Mouse (Mus musculus) cerebellum, adult 9-11 months (tissue): Measurements from ENCODE around the gene Atxn7l1.
"Not testable (repeated sequence)": the region's sequence is repeated elsewhere in the genome, so short reads cannot be mapped to it uniquely, and the experiment has no call there.

Experiments used
- DNase-seq: peaks from one replicate; pipeline ENCODE4 v3.0.0; 2022

Gene Atxn7l1

DNA sequence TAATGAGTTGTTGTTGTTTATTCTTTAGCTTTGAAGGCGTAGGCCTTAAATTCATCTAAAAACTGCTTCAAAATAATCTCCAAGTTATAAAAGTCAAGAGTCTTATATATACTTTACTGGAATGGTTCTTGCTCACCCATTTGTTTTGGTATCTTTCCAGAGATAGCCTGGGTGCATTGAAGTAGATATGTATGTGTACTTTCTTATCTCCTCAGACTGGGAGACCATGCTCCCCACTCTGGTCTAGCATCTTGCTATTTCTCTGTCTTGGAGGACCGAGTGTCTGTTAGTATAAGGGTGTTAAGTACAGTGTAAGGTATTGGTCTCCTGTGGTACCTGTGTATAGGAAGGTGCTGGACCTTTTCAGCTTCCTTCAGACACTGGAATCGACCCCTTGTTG is 6.4 kb downstream of the Atxn7l1 start:
- no peak for DNase-seq

DNA sequence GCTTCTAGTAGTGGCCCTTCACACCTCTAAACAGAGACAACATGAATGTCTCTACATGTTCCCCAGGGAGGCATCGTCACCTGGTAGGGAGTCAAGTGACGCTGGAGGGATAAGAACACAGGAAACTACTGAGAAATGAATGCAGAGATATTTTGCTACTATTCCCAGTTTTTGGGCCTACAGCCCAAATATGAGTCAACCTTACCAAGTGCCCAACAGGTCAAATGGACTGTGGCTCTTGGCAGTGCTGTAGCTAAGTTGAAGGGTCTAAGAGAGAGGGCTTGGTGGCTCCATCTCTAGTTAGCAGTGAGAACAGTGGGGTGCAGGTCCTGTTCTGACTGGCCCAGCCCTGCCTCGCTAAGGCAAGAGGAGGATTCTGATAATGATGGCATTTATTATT is 7.2 kb downstream of the Atxn7l1 start:
- DNase-seq = no peak

DNA sequence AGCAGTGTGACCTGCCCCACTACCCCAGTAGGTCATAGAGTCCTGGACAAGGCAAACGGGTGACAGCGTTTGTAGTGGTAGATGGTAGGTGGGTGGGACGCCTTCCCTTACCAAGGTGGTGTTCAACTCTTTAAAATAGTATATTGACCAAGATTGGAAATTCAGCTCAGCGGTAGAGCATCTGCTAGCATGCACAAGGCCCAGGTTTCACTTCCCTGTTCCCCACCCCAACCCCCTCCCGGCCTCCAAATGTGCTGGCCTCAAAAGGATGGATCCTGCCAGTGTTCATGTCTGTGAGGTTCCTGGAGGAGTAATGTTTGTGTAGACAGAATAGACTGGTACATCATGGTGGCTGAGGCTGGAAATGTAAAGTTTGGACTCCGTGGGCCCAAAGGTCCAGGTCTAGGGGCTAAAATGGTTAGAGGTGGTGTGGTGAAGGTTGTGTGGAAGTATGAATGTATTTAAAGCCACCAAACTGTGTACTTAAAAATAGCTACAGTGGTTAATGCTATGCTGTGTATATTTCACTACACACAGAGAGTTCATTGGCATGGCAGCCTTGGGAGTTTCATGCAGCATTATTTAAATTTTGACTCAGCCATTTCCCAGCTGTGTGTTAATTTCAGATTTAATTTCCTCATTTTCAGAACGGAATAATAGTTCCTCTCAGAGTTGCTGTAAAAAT is 9.0 kb downstream of the Atxn7l1 start:
- DNase-seq = no peak

DNA sequence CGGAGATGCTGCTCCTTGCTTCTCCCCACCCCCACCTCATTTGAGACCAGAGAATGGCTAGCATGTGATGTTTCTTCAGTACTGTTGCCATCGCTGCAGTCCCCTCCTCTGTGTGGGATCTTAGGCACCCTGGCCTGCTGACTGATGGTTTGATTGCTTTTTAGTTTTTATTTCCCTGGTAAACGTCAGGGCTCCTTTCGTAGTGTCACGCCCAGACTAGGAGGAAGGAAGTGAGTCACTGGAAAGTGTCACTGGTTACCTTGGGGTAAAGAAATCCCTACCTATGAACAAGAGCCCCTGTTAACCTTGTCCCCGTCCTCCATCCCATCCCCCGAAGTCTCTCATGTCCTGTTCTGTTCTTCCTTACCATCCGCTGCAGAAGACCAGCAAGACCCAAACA is 10.8 kb downstream of the Atxn7l1 start:
- no peak for DNase-seq

DNA sequence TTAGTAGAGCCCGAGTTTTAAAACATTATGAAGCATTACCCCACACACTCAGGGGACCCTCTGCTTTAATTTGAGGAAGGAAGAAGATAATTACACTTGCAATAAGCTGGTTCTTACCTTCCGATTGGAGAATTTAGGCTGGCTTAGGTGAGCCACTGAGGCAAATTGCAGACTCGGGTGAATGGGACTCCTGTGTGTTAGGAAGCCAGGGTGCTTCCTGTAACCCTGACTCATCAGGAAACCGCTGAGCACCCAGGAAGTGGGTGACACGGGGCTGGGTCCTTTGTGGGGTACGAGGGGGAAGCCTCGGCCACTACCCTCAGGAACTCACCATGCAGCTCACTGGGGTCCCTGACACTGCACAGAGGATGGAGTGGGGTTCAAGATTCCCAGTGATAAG is 12.9 kb downstream of the Atxn7l1 start:
- no peak for DNase-seq

DNA sequence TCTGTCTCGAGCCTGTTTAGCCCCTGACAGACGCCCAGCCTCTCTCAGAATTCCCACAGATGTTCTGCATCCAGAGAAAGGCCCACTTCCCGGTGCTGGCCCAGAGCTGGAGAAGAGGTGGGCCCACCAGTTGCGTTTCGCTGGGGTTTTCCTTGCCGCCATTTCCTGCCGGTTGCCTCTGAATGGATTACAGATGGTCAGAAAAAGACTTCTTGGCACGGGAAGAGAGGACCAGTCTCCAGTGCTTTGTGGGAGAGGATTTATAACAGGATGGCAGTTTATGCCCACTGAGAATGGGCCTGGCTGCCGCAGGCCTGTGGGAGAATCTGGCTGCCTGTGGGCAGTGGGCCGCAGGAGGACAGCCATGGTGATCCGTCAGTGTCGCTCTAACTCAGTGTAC is 15.0 kb downstream of the Atxn7l1 start:
- DNase-seq = peak; percentile 66

DNA sequence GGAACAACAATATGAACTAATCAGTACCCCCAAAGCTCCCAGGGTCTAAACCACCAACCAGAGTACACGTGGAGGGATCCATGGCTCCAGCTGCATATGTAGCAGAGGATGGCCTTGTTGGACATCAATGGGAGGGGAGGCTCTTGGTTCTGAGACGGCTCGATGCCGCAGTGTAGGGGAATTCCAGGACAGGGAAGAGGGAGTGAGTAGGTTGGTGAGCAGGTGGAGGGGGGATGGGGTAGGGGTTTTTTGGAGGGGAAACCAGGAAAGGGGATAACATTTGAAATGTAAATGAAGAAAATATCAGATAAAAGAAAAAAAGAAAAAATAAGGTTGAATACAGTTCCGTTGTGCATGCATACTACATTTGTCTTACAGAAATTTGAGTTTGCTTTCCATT is 16.5 kb downstream of the Atxn7l1 start:
- not testable (repeated sequence) for DNase-seq

DNA sequence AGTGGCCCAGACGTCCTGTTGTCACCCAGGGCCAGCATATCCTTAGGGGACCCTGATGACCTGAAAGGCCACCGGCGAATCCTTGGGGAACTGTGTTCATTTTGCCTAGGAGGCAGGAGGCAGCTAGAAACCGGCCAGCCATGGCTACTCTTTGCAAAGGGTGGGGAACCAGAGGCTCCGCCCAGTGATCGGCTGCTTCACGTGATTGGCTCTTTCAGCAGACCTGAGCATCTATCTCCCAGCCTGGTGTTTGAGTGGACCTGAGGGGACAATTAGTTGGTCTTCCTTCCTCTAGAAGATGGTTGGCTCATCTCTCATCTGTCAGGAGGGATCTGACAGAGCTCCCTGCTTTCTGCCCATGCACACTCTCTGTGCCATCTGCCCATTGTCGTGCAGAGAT is 19.2 kb downstream of the Atxn7l1 start:
- peak; percentile 30 for DNase-seq

DNA sequence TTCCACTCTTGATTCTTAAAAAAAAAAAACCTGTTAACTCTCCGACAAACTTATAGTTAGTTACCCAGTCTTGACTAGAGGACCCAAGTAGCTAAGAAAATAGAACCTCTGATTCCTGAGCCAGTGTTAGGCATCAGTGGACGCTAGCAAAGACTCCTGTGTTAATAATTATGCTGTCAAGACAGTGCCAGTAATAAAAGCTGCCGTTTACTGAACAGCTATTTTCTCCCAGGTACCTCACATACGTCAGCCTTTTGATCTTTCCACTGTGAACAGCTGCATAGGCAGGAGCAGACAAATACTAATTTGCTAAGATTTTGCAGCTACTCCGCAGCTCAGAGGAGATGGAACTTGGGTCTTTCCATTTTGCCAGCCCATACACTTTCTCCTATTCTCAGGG is 20.1 kb downstream of the Atxn7l1 start:
- DNase-seq = no peak

DNA sequence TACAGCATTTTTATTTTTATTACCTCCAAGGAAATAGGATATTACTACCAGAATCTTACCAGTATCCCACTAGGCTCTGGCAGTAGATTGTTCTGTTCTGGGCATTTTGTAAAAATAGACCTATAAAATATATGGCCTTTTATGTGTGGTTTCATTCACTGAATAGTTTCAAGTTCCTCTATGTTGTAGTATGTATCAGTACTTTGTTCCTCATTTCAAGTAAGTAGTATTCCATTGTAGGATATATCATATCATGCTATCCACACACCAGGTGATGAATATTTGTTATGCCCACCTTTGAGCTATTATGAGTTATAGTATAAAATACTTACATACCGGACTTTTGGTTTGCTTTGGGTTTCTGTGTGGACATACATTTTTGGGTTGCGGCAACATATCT is 21.0 kb downstream of the Atxn7l1 start:
- no peak for DNase-seq

DNA sequence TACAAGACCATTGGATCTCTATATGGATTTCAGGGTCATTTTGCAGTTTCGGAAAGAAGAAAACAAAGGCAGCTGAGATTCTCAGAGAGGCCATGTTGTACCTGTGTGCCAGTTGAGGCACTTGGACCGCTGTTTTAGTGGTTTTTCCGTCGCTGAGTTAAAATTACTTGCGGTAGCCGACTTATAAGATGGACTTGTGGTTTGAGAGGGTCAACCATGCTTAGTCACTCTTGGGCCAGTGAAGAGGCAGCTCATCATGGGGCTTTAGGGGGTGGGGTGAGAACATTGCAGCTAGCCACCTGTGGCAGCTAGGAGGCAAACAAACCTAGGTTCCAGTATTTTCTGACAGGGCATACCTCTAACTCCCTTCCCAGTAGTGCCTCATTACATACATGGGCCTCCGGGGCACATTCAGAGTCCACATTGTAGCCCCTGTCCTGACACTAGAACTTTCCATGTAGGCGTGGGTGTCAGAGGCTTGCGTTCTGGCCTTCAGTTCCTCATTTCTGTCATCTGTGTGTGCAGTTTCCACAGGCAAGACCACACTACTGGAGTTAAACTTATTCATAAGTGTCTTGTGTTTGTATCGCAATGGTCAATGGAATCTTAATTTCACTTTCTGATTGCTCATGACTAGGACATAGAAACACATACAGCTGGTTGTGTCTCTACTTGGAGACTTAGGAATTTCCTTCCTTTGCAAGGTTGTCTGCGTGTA is 22.4 kb downstream of the Atxn7l1 start:
- no peak for DNase-seq

DNA sequence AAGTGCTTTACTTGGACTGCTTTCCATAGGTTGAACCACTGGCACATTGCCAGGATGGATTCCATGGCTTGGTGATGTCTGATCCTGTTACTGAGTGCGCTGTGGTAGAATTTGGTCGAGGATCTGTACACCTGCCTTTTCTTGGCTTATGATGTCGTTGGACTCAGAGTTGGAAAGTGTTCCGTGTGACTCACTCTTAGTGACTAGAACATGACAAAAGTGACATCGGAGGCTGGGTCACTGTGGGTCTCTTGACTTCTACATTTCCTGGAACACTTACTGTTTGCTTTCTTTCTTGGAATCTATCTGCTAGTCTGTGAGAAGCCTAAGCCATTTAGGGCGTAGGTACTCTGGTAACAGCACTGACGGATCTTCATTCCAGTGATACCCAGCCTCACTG is 23.3 kb downstream of the Atxn7l1 start:
- no peak for DNase-seq

DNA sequence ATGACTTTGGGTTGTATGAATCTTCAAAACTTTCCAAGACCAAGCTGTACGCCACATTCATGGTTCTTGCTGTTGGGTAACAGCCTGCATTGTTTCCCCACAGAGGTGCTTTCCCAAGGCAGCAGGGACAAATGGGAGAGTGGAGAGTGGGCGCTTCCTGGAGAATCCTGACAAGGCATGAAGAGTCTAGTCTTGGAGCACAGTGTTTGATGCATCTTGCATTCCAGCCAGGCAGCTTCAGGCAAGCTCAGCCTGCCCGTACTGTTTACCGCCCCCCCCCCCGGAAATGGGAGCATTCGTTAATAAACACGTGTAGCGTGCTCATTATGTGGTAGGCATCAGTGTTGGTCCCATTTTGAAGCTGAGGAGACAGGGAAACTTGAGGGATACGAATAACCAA is 25.4 kb downstream of the Atxn7l1 start:
- no peak for DNase-seq

DNA sequence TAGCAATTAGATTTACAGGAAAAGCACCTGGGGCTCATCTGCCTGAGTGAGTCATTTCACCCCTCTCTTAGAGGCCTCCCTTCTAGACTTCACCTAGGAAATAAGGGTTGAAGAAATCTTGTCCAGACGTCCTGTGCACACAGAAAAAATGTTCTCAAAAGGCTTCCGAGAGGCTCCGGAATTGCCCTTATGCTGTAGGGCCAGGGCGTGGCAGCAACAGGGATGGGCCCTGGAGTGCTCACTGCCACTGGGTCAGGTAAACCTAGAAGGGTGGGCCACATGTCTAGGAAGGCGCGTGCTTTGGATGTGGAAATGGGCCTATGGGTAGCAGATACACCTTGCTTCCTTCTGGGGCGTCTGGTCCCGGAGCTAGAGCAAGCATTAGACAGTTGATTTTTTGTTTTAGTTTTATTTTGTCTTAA is 26.2 kb downstream of the Atxn7l1 start:
- no peak for DNase-seq

DNA sequence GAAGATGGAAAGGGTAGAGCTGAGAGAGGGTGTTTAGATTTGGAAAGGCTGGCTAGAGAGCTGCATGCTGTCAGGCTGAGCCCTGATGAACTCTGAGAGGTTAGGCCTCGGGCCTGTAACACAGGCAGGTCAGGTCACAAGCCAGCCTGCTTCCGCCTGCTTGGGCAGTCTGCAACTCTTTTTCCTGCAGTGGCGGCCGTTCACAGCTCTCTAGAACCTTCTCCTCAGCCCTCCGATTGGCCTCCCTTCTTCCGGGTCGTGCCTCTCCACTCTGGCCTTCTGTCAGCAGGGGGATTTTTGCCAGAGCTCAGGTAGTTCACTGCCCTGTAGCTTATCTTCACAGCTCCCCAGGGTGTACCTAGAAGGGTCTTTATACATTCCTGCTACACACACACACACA is 26.7 kb downstream of the Atxn7l1 start:
- DNase-seq = no peak

DNA sequence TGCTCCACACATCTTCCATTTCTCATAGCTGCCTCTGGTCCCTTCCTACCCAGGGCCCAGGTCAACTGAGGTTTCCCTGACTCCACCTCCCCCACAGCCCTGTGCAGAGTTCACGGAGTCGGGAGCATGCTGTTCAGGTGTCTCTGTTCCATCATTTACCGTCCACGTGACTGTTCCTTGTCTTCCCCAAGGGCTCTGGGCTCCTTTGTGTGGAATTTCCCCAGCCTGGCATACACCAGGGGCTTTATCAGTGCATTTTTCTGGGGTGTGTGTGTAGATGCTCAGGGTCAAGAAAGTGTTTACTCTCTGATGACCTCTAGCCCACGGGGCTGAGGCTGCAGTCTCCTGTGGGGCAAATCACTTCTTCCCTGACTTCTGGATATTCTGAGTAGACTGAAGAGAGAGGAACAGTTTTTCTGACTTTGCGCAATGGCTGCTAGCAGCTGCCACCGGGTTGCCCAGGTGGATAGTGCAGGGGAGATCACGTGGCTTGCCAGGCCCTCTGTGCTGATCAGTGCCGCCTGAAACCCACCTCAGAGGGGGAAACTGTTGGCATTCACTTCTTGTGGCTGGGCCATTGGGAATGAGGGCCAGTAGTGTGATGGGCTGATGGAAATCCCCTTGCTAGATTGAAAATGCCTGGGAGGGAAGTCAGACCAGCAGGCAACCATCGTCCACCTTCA is 27.3 kb downstream of the Atxn7l1 start:
- no peak for DNase-seq

DNA sequence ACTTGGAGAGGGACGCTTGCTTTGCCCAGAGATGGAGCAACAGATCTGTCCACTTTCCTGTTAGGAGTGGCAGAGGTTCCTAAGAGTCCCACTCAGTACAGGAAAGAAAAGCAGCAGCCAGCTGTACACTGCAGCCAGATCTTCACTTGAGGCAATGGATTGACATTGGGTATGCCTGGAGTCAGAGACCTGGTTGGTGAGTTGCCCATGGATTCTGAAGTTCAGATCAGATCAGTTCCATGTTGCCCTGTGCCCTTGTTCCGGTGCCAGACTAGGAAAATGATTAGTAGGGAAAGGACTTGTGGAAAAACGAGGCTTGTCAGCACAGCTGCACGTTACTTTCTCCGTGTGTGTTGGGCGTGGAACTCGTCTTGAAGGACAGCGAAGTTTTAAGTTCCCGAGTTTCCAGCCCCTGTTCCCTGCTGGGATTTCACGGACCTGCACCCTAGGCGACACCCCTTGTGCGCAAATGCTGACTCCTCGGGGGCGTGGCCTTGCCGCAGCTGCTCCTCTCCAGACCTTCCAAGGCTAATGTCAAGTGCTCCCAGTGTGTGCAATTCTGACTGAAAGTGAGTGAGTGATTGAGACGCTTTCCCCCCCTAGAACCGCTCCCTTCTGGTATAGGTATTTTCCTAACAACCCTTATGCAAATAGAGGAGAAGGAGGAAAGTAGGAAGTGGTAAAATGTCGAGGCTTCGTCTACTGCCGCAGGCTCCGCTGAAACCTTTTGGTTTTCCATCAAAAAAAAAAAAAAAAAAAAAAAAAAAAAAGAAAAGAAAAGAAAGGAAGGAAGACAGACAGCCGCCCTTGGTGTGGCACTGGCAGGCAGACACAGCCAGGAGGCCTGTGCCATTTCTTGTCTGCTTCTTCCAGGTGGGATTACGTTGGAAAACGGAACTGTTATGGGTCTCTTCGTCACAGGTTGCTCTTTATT is 28.4 kb downstream of the Atxn7l1 start:
- DNase-seq = no peak

DNA sequence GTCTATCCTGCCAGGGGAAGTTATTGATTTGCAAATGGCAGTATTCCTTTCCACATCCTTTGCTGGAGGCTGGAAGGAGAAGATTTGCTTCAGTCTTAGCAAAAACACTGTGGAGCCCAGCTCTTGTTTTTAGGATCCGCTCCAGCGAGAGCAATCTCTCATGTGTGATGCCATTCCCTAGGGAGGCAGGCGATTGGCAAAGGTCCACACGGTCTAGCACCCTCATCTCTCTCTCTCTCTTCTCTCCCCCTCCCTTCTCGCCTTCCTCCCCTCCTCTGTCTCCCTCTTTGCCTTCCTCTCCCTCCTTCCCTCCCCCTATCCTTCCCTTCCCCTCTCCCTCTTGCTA is 29.0 kb downstream of the Atxn7l1 start:
- no peak for DNase-seq

DNA sequence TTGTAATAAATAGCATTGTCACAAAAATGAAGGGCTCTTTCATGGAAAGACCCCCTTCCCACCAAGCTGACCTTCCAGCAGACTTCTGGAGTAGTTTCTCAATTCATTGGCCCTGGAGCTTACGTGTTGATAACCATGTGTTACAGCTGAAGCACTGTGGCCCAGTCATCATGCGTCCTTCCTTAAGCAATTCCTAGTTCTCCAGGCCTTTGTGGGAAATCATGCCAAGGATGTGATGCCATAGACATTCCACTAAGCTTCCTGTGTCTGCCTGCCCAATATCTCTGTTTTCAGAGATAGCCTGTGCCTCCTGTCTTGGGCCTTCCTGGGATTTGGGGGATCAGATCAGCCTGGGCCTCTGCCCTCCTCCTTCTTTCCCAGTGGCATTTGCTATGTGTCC is 32.9 kb downstream of the Atxn7l1 start:
- no peak for DNase-seq

DNA sequence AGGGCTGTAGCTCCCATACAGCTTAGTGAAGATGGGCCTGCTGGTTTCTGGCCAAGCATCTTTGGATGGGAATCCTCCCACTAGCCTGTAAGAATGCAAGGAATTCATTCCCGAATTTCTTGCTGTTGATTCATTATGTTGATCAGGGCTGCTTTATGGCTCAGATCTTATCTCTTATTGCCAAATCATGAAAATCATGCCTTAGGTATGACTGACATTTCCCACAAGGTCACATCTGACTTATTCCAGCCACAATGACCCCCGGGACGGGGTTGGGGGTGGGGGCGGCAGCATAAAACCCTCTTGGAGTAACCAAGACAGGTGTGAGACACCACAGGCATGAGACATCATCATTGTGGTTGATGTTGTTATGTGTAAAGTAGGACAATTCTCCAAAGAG is 34.4 kb downstream of the Atxn7l1 start:
- no peak for DNase-seq

DNA sequence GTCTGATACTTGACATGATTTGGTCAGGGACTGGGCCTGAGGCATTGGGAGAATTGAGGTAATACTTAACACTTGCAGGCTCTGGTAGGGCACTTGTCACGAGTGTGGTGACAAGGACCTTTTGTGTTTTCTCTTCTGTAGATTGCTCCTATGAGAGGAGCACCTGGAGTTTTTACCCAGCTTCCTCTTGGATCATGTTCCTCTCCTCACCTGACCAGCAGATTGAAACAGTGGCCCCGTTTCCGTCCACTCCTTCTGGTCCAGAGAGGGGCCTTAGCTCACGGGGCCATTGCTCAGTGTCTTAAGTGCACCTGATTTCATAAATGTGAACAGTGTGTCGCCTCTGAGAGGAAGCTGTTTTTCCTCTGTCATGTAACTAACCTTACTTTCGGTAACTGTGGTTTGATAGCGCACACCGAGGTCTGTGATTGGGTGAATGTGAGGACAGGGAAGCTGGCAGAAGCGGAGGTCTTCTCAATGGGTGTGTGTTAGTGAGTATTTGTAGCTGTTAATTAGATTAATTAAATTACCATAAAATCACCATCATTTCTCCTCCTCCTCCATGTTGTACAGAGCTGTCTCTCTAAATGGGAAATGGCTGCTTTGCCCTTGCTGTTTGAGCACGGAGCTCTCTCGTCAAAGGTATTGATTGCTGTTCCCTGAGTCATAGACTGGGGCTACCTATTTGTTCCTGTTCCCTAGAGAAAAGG is 35.1 kb downstream of the Atxn7l1 start:
- DNase-seq = no peak

DNA sequence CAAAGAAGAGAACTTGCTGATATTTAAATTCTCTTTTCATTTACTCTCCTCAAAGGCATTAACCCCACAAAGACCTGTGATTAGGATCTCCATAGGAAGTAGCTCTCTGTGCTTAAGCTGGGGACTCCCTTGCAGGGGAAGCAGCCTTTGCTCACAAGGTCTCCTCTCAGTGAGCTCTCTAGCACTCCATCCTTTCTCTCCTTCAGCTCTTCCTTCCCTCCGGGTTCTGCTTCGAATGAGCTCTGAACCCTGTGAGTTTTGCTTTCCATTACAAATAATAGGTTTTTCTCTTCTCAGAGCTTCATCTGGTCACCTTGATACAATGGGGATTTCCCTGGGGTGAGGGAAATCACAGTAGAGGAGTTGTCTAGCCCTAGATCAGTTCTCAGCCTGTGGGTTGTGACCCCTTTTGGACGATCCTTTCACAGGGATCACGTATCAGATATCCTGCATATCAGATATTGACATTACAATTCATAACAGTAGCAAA is 35.7 kb downstream of the Atxn7l1 start:
- DNase-seq = no peak
